Mouse (Mus musculus) granulocyte monocyte progenitor cell, adult 5-6 weeks (primary cell): ENCODE results near the gene Slx1b. TPM values are rescaled to one million over a fixed set of nuclear protein-coding genes. Genes with fewer than 3 reads are reported as not detected.

Source experiments
- ATAC-seq: replicated peaks from 2 replicates; pipeline ENCODE4 v1.8.0; 2016; ENCODE audit warnings: mild to moderate bottlenecking, moderate TSS enrichment, inconsistent platforms; ENCODE audit not compliant: poor library complexity, severe bottlenecking
- total RNA-seq, 2 experiments: library from RNA; stranded (forward) in 1 of 2; stranded (reverse) in 1 of 2; fragments of 200-712, 200-1000 nt in 1 of 2; fragments of >200 nt in 1 of 2; fragmentation: Nextera tagmentation in 1 of 2; gene quantifications; 2 replicates each; pipeline ENCODE4 v1.2.3; 2014 to 2017

Slx1b gene
- total RNA-seq, 2 experiments from 2014 or later: 6.3 to 9.3 TPM

DNA sequence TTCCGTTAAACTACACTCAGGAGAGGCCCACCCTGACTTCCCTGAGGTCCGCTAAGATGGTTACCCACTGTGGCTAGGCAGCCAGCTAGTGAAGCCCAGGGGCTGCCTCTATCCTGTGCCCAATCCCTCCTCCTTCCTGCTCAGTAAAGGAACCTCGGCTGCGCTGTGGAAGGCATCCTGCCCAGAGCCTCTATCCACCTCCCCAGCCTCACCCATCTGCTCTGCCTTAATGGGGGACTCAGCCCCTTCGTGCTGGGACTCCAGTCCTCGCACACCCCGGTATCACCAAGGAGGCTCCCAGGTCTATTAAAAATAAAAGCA lies 8.1 kb upstream of the Slx1b start:
- ATAC-seq: peak; percentile 18

DNA sequence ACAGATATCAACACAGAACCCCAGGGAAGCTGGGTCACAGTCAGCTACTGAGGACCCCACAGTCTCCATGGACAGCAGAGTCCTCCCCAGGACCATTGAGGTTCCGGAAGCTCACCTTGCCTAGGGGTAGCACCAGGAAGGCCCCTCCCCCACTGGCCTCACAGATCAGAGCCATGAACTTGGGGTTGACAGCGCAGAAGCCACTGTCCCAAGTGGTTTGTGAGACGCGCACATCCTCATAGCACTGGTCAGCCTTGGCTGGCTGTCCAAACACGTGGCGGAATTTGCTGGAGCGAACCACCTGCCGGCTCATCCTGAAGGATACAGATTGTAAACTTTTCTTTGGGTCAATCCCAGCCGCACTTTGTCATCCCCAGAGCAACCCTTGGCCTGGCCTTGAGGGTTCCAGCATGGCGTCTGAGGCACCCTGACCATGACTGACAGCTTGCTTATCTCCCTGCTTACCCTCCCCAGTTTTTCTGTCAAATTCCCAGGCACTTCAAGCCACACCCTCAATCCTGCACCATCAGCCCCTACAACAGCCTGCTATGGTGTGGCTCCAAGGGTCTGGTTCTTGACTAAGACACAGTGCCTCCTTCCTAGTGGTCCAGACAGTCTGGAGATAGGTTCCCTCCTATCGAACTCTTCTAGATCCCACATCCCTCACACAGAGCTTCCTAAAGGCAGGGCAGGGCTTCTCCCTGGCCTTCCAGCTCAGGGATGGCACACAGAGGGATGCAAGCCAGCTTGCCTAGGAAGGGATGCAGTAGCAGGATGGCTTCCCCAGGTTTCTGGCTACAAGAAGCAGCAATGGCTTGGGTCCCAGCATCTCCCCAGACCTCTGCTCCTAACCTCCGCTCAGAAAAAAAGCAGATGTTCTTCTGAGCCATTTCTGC lies 7.5 kb upstream of the Slx1b start:
- no peak for ATAC-seq

DNA sequence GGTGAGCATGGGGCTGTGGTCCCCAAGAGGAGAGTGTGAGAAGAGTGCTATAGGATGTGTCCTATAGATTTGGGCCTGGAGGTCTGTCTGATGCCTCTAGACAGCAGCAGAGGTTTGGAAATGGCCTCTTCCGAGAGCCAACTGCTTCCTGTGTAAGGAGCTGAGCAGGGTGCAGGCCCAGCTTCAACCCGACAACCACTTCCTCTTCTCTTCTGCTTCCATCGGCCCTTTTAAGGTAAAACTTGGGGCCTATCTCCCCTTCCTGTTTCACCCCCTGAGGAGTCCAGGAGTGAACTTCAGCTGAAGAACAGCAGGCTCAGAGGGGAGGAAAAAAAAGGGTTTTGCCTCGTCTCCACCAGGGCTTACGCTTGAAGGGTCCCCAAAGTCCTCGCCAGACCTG lies 6.8 kb upstream of the Slx1b start:
- ATAC-seq: peak; percentile 58

DNA sequence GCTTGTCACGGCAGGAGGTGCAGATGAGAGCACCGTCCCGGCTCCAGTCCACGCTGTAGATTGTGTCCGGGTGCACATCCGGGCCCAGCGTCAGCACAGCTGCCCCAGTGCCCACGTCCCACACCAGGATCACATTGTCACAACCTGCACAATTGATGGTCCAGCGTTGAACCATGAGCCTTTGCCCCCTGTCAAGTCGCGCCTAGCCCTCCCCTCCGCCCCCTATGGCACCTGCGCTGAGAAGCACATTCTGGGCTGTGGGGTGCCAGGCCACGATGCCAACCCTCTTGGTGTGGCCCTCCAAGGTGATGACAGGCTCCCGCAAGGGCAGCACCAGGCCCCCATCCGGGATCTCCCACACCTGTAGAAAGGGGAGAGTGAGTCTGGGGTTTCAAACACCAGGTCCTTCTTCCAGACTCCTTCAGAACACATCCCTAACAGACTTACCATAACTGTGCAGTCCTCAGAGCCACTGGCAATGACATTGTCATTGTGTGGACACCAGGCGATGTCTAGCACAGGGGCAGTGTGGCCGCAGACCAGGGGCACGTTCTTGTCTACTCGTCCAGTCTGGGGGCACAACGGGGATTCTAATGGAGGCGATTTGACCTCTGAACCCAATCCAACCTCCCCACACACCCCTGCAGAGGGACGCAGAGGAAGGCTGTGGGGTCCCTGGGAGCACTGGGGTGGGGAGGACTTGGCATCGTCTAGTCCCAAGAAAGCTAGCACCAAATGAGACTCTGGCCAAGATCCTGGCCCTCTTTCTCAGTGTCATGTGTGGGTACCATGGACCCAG lies 6.2 kb upstream of the Slx1b start:
- ATAC-seq: no peak

DNA sequence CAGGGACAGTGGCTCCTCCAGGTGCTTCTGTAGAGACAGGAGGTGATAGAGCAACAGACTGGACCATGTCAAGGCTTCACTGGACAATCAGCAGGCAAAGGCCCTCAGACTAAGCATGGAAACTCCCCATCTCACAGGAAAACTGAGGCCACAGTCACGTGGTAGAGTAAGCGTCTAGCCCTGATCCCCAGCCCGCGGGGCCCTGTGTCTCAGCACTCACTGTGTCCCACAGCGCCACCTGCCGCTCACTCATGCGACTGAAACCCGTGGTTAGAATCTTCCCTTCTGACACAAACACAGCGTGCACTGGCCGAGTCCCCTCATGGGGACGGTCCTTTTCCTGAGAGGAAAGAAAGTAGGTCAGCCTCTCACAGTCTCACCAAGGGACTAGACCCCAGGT lies 5.5 kb upstream of the Slx1b start:
- ATAC-seq: peak; percentile 41

DNA sequence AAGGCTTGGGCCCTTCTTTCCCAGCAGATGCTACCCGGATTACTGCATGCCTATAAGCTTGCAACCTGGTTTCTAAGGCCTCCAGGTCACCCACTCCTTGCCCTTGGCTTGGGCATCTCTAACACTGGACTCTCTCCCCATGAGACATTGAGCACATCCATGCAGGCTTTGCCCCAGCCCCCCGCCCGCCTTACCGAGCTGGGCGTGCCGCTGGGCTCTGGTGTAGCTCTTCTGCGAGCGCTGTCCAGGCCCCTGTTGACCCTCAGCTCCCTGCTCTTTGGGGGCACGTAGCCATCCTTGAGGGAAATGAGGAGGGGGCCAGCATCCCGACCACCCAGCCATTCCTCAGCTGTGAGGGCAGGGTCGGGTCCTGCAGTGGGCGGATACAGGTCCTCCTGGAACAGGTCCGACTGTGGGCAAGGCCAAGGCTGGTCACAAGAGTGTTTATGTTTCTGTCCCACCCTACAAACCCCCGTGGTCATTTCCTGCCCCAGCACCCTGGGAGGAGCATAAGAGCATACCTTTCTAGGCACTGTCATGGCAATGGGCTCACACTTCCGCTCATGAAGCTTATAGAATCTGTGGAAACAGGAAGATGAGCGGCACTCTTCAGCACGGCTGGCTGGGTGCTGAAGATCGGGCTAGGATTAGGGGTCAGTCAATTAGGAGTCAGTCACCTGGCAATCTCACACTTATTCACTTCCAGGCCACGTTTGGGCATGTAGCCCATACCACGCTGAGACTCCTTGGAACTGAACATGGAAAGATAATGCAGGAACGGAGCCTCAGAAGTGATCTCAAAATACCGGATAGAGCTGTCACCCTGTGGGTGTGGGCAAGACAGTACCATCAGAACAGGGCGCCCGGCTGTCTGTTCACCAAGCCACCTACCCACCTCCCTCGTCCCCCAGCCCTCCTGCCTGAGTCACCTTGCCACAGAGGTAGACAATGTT lies 4.8 kb upstream of the Slx1b start:
- ATAC-seq: no peak

DNA sequence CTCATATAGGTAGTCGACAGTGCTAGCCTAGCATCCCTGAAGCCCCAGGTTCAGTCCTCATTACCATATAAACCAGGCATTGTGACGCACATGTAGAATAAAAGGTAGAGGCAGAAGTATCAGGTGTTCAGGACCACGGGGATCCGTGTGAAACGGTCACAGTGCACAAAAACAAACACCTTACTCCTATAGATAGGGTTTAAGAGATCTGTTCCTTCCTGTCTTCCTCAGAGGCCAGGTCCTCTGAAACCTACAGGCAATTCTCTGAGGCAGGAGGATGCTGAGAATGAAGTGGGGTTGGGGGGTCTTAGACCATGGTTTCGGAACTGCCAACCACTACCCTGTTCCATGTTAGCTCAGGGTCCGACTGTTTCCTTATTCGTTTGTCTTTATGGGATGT lies 2.3 kb upstream of the Slx1b start:
- ATAC-seq: no peak

DNA sequence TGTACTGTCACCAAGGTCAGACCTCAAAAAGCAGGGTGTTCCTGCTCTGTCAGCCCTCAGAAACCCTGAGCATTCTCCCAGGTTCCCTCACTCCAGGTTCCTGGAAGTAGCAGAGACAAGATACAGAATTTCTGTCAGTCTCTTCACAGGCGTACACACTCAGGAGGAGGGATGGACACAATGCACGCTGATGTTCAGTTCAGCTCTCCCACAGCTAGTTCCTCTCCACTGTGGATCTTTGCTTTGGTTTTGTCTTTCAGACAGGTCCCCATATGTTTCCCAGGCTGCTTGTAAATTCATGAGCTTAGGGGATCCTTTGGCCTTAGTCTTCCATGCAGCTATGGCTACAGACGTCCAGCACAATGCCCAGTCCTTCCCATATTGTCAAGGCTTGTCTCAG lies 1.3 kb upstream of the Slx1b start:
- no peak for ATAC-seq

DNA sequence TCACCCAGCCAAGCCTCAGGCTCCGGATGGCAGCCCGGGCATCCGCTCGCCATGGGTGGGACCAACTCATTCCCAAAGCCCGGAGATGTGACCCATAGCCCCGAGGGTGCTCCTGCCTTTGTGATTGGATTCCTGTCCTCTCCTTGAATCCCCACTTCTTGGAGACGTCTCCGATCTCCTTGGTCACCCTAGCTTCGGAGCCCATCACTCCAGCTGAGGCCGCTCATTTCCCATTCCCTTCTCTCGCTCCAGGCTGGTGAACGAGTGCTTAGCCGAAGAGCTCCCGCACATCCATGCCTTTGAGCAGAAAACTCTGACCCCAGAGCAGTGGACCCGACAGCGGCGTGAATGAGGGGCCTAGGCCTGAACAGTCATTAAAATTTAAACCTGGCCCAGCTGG lies 719 bp upstream of the Slx1b start:
- no peak for ATAC-seq

DNA sequence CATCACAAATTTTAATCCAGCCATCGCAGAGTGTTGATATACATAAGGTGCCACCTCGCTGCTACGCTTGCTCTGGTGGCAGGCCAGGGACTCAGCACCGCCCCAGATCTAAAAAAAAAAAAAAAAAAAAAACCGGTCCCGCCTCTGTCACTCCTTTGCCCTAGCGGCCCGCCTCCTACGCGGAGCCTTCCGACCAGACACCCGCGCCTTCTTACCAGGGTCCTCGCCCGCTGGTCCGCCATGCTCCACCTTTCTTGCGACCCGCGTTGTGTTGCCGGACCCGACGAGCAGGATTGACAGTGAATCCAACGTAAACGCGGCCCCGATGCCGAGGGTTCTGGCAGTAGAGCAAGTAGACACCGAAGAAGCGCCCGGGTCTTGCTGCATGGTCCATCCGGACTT lies 373 bp downstream of the Slx1b start, which contains the start of gene Bola2:
Gene Bola2, plus strand, starts transcription at position 192 of the 402 bp plus-strand sequence.
- peak; percentile 57 for ATAC-seq

DNA sequence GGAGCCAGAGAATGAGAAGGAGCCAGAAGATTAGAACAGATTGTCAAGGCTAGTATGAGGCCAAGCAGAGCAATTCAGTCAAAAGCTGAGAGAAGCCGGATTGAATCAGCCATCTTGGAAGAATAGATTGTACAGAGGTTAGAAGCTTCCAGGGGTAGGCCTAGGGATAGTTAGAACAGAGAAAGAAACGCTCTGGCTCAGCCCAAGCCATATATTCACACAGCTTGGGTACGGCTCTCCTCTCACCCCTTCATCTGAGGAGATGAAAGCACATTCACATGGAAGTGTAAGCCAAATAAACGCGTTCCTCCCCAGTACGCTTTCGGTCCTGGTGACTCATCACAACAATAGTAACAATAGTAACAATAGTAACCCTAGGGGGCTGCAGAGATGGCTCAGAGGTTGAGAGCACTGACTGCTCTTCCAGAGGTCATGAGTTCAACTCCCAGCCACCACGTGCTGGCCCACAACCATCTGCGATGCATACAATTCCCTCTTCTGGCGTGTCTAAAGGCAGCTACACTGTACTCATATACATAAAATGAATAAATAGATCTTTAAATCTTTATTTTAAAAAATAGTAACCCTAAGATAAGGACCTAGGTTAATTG lies 1.0 kb downstream of the Slx1b start:
- no peak for ATAC-seq

DNA sequence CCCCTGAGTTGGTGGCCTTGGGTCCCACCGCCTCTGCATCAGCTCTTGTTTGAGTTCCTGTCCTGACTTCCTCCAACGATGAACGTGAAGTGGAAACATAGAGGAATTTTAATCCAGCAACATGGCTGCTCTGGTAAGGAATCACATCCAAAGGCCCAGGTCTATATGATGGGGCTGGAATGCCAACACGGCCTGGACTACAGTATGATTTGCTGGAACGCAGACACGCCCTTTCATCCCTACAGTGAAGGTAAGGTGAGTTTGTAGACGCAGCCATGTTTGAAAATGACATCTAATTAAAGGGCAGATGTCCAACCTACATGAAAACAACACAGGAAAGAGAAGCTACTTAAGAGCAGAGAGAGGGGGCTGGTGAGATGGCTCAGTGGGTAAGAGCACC lies 1.8 kb downstream of the Slx1b start:
- ATAC-seq: no peak

DNA sequence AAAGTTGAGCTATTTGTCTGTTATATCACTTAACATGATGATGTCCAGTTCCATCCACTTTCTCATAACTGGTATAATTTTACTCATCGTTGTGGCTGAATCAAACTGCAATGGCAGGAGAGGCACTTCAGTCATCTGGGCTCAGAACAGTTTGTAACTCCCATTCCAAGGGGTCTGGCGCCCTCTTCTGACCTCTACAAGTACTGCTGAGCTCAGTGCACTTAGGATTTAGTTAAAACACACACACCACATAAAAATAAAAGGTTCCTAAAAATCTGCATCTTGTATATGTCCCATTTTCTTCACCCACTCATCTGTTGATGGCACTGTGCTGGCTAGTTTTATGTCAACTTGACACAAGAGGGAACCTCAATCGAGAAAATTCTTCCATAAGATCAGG lies 2.3 kb downstream of the Slx1b start:
- peak; percentile 40 for ATAC-seq

DNA sequence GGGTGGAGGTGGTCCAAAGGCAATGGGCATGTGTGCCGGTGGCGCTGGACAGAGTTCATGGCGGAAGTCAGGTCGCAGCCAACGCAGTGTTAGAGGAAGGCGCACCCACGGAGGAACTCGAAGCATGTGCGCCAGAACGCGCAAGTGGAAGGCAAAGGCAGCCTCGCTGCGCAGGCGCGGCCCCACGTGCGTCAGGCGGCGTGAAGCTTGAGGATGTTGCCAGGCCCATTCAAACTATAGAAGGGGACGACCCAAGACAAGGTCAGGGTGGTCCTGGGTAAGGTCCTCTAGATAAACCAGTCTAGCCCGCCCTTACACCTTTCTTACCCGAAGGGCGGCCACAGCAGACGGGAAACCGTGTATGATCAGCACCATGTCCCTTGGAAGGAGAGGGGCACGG lies 3.2 kb downstream of the Slx1b start:
- no peak for ATAC-seq

DNA sequence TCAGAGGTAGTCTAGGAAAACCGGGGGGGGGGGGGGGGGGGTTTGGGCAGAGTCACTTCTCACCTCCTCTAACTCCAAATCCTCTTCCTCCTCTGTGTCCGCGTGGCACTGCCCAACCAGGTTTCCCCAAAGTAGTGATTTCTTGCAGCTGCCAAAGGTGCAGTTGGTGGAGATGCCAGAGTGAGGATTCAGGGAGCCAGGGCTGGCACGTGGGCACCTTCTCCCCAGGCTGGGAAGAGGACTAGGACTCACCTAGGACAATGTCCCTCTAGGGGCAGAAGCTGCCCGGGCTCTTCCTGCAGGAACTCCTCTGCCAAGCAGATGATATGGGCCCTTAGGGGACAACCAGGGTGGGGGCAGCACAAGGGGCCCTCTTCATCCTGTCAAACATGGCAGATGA lies 3.9 kb downstream of the Slx1b start:
- no peak for ATAC-seq

DNA sequence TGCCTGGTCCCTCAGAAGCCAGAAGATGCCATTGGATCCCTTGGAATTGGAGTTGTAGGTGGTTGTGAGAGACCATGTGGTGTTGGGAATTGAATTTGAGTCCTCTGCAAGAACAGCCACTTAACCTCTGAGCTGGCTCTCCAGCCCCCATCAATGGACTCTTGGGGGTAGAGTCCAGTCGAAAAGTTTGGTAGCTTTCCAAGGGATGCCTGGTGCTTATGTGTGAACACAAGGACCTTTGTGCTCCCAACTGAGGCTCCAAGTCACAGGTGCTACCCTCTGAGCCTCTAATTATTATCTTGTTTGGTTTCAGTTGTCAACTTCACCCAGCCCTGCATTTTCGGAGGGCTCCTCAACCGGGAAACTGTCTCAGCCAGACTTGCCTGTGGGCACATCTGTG lies 4.8 kb downstream of the Slx1b start:
- no peak for ATAC-seq

DNA sequence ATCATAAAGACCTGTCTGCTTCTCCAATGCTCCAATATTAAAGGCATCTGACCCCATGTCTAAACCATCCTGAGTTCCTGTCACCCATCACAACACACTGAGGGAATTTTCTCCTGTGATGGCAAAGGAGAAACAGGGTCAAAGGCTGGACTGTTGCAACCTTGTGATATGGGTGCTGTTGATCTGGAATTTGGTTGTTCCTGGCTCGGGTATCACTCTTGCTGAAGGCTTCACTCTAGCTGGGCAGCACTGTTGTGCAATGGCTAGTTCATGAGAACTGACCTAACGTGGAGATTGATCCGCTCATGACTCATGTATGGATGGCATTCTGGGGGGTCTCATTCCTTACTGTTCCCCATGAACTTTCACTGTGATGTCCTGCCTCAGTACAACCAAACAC lies 6.6 kb downstream of the Slx1b start:
- ATAC-seq: no peak

DNA sequence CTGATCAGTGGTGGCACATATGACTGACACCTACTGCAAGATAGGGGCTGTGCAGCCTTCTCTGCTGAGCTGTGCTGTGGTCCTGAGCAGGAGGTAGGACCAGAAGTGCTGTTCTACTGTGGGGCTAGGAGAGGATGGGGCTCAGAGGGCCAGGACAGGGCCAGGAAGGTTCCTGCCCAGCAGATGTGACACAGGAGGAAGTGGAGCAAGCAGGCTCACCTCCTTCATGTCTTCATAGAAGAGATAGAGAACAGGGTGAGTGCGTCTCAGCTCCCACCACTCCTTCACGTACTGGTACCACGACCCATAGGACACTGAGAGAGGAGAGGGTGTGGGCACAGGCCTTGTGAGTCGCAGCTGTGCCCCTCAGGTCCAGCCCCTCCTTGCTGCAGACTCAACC lies 7.4 kb downstream of the Slx1b start:
- ATAC-seq: peak; percentile 13; the same call in 1 of the 2 replicates

DNA sequence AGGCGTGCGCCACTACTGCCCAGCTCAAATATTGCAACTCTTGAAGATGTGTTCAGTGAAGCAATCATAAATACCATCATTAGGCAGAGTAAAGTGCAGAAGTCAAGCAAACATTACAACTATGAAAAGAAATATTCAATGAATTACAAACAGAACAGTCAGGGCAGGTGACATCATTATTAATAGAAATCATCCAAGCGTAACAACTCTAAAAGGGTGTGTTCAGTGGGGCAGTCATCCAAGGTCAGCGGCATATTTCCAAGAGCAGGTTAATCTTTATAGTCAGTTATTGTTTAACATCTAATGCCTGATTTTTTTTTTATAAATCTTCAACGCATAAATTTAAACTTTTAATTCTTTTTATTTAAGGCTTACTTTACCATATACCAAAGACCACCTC lies 14.4 kb downstream of the Slx1b start:
- no peak for ATAC-seq

DNA sequence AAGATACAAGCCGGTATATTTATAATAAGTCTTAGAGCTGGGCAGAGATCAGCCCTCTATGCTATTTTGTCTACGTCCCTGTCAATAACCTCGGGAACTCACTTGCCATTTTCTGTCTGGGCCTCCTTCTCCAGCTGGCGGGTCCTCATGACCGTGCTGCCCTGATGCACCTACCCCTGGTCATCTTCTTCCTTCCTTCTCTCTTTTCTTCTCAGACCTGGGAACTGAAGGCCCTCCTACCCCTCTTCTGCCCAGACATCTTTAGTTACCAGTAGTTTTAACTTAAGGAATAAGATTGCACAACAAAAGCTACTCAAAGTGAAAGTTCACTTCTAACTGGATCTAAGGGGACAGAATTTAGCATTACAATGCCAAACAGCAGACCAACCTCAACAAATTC lies 15.9 kb downstream of the Slx1b start:
- ATAC-seq: peak; percentile 52
